Mouse (Mus musculus) cerebellum, postnatal 14 days (tissue): ENCODE data around the gene Dzip1.

Experiments
- DNase-seq, 2 experiments: peaks; one replicate each; pipeline ENCODE4 v3.0.0; 2021; ENCODE audit warnings: mixed read lengths in 2 of 2

The Dzip1 gene

GRCm38 (mm10) chr14:118868102-118868724 lies 57.0 kb downstream of the Dzip1 start:
- peak; percentile 42 to 44 for DNase-seq

GRCm38 (mm10) chr14:118867366-118867765 lies 57.9 kb downstream of the Dzip1 start:
- no peak for DNase-seq

GRCm38 (mm10) chr14:118866014-118866811 lies 59.0 kb downstream of the Dzip1 start:
- DNase-seq, result no peak

DNA sequence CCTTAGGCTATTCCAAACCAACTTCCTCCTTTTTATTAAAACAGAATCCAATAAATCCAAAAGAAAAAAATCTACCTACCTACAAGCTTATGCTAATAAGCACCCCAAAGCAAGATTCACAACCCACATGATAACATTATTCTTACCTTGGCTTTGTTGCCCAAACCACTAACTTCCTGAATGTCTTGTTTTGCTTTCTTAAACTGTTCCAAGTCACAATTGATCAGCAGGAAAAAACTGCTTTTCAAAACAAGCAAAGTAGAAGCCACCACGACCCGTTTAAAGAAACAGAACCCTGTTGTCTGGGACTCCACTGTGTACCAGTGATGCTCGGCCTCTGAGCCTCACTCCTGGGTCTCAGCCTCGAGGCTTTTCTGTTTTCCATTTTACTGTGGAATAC lies 60.4 kb downstream of the Dzip1 start:
- DNase-seq, result no peak

DNA sequence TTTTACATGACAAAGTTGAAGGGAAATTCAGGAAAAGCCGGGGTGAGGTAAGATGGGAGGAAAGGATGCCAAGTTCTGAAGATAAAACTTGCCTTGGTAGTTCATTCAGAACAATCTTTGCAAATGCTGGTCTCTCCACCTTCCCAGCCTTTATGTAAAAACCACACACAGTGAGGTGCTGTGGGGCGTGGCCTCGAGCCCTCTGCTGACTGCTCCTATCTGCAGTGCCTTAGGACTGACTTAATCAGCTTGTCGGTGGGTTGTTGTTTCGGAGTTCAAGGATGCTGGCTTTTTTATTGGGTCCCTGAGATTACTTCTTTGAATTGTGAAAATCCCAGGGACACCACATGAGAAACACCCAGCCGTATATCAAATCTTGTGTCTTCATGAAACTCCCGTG lies 63.0 kb downstream of the Dzip1 start:
- DNase-seq, result no peak

DNA sequence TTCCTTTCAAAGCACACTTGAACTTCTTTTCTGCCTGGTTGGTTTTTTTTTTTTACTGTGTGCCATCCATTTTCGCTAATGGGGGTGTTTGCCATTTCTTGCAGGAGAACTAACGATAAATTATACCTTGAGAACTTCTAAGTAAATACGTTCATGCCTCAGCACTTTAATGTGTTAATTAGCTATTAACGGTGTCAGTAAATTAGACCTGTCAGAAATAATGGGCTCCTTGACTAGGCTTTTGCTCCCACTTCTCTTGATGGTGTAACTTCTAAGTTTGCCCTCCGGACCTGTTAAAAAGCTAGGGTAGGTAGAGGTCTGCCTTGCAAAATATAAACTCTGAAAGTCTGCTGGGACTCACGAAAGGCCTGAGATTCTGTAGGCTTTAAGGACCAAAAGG lies 66.9 kb downstream of the Dzip1 start:
- no peak for DNase-seq

GRCm38 (mm10) chr14:118856563-118856962 lies 68.7 kb downstream of the Dzip1 start:
- DNase-seq, result no peak

- DNase-seq, result peak; percentile 6 to 12
Measured at GRCm38 (mm10) chr14:118855141-118855800, 70.0 kb downstream of the Dzip1 start.

GRCm38 (mm10) chr14:118854371-118855114 lies 70.7 kb downstream of the Dzip1 start:
- peak; percentile 31 to 41 for DNase-seq

DNA sequence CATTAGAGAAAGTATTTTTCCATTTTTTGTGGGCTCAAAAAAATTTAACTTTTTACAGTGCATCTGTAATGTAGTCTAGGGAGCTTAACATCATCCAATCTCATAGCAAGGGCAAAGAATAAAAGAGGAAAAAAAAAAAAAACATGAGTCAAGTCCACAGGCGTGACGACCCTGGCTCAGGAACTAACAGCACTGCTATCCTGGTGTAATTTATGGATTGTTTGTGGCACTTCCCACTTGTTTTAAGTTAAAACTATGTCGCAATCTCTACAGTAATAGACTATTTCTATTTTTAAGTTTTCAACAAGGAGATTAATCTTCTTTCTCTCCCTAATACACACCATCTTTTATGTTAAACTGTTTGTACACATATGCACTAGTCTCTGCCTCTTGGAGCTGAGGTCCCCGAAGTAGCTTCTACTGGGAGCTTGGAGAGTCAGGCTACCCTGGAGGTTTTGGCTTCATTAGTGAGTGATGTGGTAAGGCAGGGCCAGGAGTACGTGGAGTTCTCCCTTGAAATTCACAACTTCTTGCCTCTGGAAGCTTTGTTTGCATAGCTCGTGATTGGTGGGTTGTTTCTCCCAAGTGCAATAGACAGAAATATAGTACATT lies 73.7 kb downstream of the Dzip1 start:
- DNase-seq, result no peak

DNA sequence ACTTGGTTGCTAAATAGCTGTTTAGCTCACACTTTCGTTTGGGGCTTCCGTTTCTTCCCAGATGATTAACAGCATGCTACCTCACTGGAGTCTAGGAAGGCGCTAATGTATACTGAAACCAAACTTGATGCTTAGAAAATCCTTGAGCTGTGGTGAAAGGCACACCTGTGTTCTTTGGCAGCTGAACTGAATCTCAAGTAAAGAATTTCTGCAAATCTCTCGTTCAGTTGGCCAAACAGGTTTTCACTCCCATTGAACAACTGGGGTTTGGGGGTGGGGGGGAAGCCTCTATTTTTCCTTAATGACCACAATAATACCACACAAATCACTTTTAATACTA lies 74.6 kb downstream of the Dzip1 start:
- no peak for DNase-seq

GRCm38 (mm10) chr14:118850011-118850695 lies 75.1 kb downstream of the Dzip1 start:
- no peak for DNase-seq

GRCm38 (mm10) chr14:118848171-118848570 lies 77.1 kb downstream of the Dzip1 start:
- DNase-seq, result no peak

DNA sequence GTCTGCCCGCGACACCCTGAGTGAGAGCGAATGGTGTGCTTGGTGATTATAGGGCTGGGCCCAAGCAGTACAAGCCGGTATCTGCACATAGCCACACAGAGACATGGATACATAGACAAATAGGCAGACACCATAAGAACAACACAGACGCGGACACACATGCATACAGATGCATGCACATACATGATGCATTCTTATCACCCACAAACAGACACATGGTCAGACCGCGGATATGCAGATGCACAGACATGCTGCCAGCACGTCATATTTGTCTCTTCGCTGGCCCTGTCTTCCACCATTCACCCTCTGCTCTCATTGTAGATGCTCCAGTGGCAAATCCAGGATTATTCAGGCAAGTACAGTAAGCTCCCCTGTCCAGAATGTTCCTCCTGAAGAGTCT lies 78.4 kb downstream of the Dzip1 start:
- no peak for DNase-seq

- no peak for DNase-seq
Measured at GRCm38 (mm10) chr14:118842353-118842752, 82.9 kb downstream of the Dzip1 start.

GRCm38 (mm10) chr14:118840027-118840426 lies 85.2 kb downstream of the Dzip1 start:
- DNase-seq, result no peak

DNA sequence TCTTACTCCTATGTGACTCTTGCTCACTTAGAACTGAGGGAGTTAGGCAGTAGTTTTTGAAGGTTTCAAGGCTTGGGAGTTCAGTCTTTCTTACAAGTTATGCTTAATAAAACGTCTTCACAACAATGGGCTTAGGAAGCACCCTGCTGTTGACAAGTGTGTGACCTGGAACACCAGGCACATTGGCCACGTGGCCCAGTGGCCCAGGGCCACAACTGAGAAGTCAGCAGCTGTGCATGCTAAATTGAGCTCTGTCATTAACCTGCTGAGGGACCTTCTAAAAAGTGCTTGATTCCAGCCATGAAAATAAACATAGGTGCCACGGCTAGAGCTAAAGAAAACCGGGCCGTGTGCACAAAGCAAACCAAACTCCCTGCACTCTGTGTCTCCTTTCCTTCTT lies 85.8 kb downstream of the Dzip1 start:
- no peak for DNase-seq

GRCm38 (mm10) chr14:118838556-118839120 lies 86.6 kb downstream of the Dzip1 start:
- DNase-seq, result no peak

GRCm38 (mm10) chr14:118836754-118837153 lies 88.5 kb downstream of the Dzip1 start:
- DNase-seq, result no peak

GRCm38 (mm10) chr14:118836145-118836544 lies 89.1 kb downstream of the Dzip1 start:
- DNase-seq, result no peak

- no peak for DNase-seq
Measured at GRCm38 (mm10) chr14:118834313-118834712, 90.9 kb downstream of the Dzip1 start.

DNA sequence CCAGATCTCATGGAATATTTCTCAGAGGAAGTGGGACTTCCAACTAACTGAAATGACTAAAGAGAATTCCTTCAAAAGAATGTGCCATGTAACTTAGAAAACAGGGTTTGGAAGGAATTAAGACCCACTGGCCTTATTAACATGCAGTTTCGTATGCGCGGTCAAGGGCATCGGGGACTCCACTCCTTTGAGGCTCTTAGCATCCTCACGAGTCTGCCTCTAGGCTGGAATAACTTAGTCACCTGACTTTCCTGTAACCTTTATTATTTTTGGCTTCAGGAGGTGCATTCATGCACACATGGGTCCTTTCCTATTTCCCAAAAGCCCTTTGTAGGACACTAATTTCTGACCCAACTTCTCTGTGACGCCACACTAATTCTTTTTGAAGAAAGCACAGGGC lies 92.0 kb downstream of the Dzip1 start:
- no peak for DNase-seq
